In the genomic region with DNA sequence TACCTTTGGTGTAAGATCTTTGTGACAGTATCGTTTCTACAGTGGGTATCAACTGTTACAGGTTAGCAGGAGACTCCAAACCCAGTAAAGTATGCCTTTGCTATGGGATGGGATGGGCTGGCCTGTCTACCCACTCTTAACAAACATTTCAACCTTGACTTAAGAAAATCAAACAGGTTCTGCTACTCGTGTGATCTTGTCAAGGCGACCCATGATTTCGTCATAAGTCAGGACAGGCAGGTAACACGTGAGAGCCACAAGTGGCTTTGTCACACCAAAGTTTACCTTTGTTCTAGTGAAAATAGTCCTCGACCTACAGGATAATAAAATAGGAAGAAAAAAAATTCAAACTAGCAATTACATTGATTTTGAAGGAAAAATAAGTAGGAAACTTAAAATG, we compare ENCODE assay signal across 23 mouse cellular contexts. TPM values are rescaled to one million over a fixed set of nuclear protein-coding genes. Genes with fewer than 3 reads are reported as not detected.
DNase-seq lines count a peak whose midpoint lies in the region; ATAC-seq and TF ChIP-seq lines count a peak whose summit lies in the region.
"Had no signal": no experiment of that assay in that cellular context is flagged by ENCODE, and none has a peak within 500 bp of the region (broad histone marks: within the 10 kb centered on the region; RNA-seq: fewer than 3 reads in every experiment).

No protein-coding gene starts in this region.

- no peak overlapping the region for H3K27ac ChIP-seq in embryonic facial prominence, embryonic 14.5 days (replicated peaks; ENCODE audit: low read depth, low read length)
- H3K27ac ChIP-seq in embryonic facial prominence, embryonic 10.5 days (replicated peaks): no peak overlapping the region
- peak overlapping the region; percentile 65 for H3K27ac ChIP-seq in liver, adult 2 months (replicated peaks; ENCODE audit: insufficient read depth, low read depth, low read length)
- no peak overlapping the region for H3K27ac ChIP-seq in liver, embryonic 11.5 days (ENCODE audit: low read depth, low read length)
- H3K27ac ChIP-seq: forebrain, embryonic 13.5 days; heart, embryonic 13.5 days; hindbrain, embryonic 12.5 days had no signal

- H3K27me3 ChIP-seq in embryonic facial prominence, embryonic 14.5 days (replicated peaks; ENCODE audit: control insufficient read depth, insufficient read depth, low read length): no peaks in the 10 kb centered on the region
- H3K27me3 ChIP-seq in embryonic facial prominence, embryonic 10.5 days (replicated peaks; ENCODE audit: low read depth, poor library complexity, severe bottlenecking): peaks cover 14% of the 10 kb centered on the region; the same call in 1 of the 2 replicates
- no peaks in the 10 kb centered on the region for H3K27me3 ChIP-seq in liver, adult 2 months (ENCODE audit: control insufficient read depth, insufficient read depth, low read length)
- no peaks in the 10 kb centered on the region for H3K27me3 ChIP-seq in liver, embryonic 11.5 days (replicated peaks; ENCODE audit: control insufficient read depth, insufficient read depth, low read length)
- H3K27me3 ChIP-seq in myocyte (ENCODE audit: control insufficient read depth, insufficient read depth, insufficient read length): no peaks in the 10 kb centered on the region
- H3K27me3 ChIP-seq: forebrain, embryonic 13.5 days; heart, embryonic 13.5 days; hindbrain, embryonic 12.5 days; Patski had no signal

- H3ac ChIP-seq in myocyte (ENCODE audit: control insufficient read depth, insufficient read length): no peak overlapping the region

- peak; percentile 16 for DNase-seq in embryonic facial prominence, embryonic 14.5 days (ENCODE audit: low spot score)
- no peak for DNase-seq in embryonic facial prominence, embryonic 10.5 days (ENCODE audit: low spot score)
- peak; percentile 94 for DNase-seq in liver, adult 2 months (ENCODE audit: extremely low read depth, low read depth, low spot score)
- DNase-seq in liver, embryonic 11.5 days (ENCODE audit: low spot score): no peak
- peak; percentile 51 for DNase-seq in lung, postnatal 36 days
- DNase-seq in lung, adult 2 months: no peak
- no peak for DNase-seq in cerebellum, adult 9-10 months
- DNase-seq: adrenal gland, postnatal 14 days; B cell, adult 2 months; cerebellum, adult 11-12 months; cerebellum, adult 9-11 months; cerebellum, postnatal 36 days; forebrain, postnatal 0 days; gastrocnemius, postnatal 14 days; heart, postnatal 4 days had no signal

- H3K9me3 ChIP-seq in embryonic facial prominence, embryonic 14.5 days (ENCODE audit: control insufficient read depth, low read length): no peaks in the 10 kb centered on the region
- no peaks in the 10 kb centered on the region for H3K9me3 ChIP-seq in embryonic facial prominence, embryonic 10.5 days
- no peaks in the 10 kb centered on the region for H3K9me3 ChIP-seq in liver, embryonic 11.5 days (ENCODE audit: control insufficient read depth, low read length)
- H3K9me3 ChIP-seq: forebrain, embryonic 13.5 days; heart, embryonic 13.5 days; hindbrain, embryonic 12.5 days had no signal

- H3K4me3 ChIP-seq in embryonic facial prominence, embryonic 14.5 days (ENCODE audit: low read depth, low read length): no peak overlapping the region
- no peak overlapping the region for H3K4me3 ChIP-seq in embryonic facial prominence, embryonic 10.5 days
- H3K4me3 ChIP-seq in liver, adult 2 months (ENCODE audit: insufficient read depth, low read depth, low read length): peak overlapping the region; percentile 44
- H3K4me3 ChIP-seq in liver, embryonic 11.5 days (ENCODE audit: low read depth, low read length): no peak overlapping the region
- H3K4me3 ChIP-seq in lung, adult 2 months (replicated peaks; ENCODE audit: extremely low read depth, low read depth, low read length): no peak overlapping the region
- H3K4me3 ChIP-seq in myocyte: no peak overlapping the region
- H3K4me3 ChIP-seq: forebrain, embryonic 13.5 days; hindbrain, embryonic 12.5 days had no signal

- ATAC-seq in embryonic facial prominence, embryonic 14.5 days (ENCODE audit: low read depth): no peak
- no peak for ATAC-seq in liver, embryonic 11.5 days (replicated peaks; ENCODE audit: low FRiP score)
- ATAC-seq: activated CD4-positive, CD25-positive, alpha-beta regulatory T cell, adult 4 months; forebrain, embryonic 13.5 days; forebrain, postnatal 0 days; hindbrain, embryonic 16.5 days; Patski had no signal

- TF ChIP-seq POLR2A in liver, adult 2 months (IDR thresholded peaks at IDR 0.05; ENCODE audit: extremely low read depth, insufficient read depth, low read length): no peak
- TF ChIP-seq POLR2A in lung, adult 2 months (IDR thresholded peaks at IDR 0.05; ENCODE audit: borderline replicate concordance, extremely low read depth, low read depth, low read length): no peak
- TF ChIP-seq POLR2A in myocyte (IDR thresholded peaks at IDR 0.05; ENCODE audit: insufficient read length, low read depth): no peak

- H3K79me2 ChIP-seq in liver, adult 2 months (ENCODE audit: control insufficient read depth, insufficient read depth, low read length): peaks cover 9% of the 10 kb centered on the region
- peaks cover 44% of the 10 kb centered on the region for H3K79me2 ChIP-seq in myocyte (ENCODE audit: control insufficient read depth, insufficient read depth)

- no peaks in the 10 kb centered on the region for H3K36me3 ChIP-seq in embryonic facial prominence, embryonic 14.5 days (ENCODE audit: control insufficient read depth, insufficient read depth, low read length)
- no peaks in the 10 kb centered on the region for H3K36me3 ChIP-seq in embryonic facial prominence, embryonic 10.5 days (replicated peaks)
- H3K36me3 ChIP-seq in liver, adult 2 months (ENCODE audit: control insufficient read depth, insufficient read depth, low read length): peaks cover 2% of the 10 kb centered on the region; the same call in 1 of the 2 replicates
- H3K36me3 ChIP-seq in liver, embryonic 11.5 days (ENCODE audit: control insufficient read depth, insufficient read depth, low read length): no peaks in the 10 kb centered on the region
- no peaks in the 10 kb centered on the region for H3K36me3 ChIP-seq in myocyte (ENCODE audit: control insufficient read depth, insufficient read depth)
- H3K36me3 ChIP-seq: heart, embryonic 13.5 days; hindbrain, embryonic 12.5 days had no signal

- TF ChIP-seq CTCF in liver, adult 2 months (IDR thresholded peaks at IDR 0.05; ENCODE audit: low read depth, low read length): no peak
- no peak for TF ChIP-seq CTCF in lung, adult 2 months (IDR thresholded peaks at IDR 0.05; ENCODE audit: insufficient read depth, low read length)

- H3K4me1 ChIP-seq in embryonic facial prominence, embryonic 14.5 days (ENCODE audit: control insufficient read depth, insufficient read depth, low read length): no peaks in the 10 kb centered on the region
- peaks cover 9% of the 10 kb centered on the region for H3K4me1 ChIP-seq in embryonic facial prominence, embryonic 10.5 days
- peaks cover 18% of the 10 kb centered on the region; the same call in 1 of the 2 replicates for H3K4me1 ChIP-seq in liver, adult 2 months (ENCODE audit: control insufficient read depth, insufficient read depth, low read length)
- H3K4me1 ChIP-seq in liver, embryonic 11.5 days (replicated peaks; ENCODE audit: control insufficient read depth, insufficient read depth, low read length): 0 out of 2 replicates have a peak, but pooled peaks cover 3% of the 10 kb centered on the region
- H3K4me1 ChIP-seq in lung, adult 2 months (ENCODE audit: control insufficient read depth, insufficient read depth, low read length): peaks cover 4% of the 10 kb centered on the region; the same call in 1 of the 2 replicates
- H3K4me1 ChIP-seq: hindbrain, embryonic 12.5 days had no signal

- no peak overlapping the region for H3K9ac ChIP-seq in embryonic facial prominence, embryonic 14.5 days (ENCODE audit: low read depth, low read length)
- H3K9ac ChIP-seq in liver, adult 2 months (ENCODE audit: low read depth, low read length): peak overlapping the region; percentile 54; the same call in 1 of the 2 replicates
- no peak overlapping the region for H3K9ac ChIP-seq in liver, embryonic 11.5 days (ENCODE audit: low read depth, low read length)
- H3K9ac ChIP-seq: forebrain, embryonic 13.5 days; forebrain, postnatal 0 days; hindbrain, embryonic 12.5 days had no signal

- no peak overlapping the region for H3K4me2 ChIP-seq in embryonic facial prominence, embryonic 14.5 days (ENCODE audit: low read depth, low read length)
- no peak overlapping the region for H3K4me2 ChIP-seq in liver, embryonic 11.5 days
- peak overlapping the region; percentile 30 for H3K4me2 ChIP-seq in myocyte (ENCODE audit: low read depth)
- H3K4me2 ChIP-seq: forebrain, embryonic 13.5 days had no signal

- 84% methylated on average over 6 of the region's 6 CpGs for WGBS in embryonic facial prominence, embryonic 14.5 days
- 89% methylated on average over 6 of the region's 6 CpGs for WGBS in embryonic facial prominence, embryonic 10.5 days
- 26% methylated on average over 6 of the region's 6 CpGs for WGBS in liver, adult 2 months
- WGBS in liver, embryonic 11.5 days: 83% methylated on average over 6 of the region's 6 CpGs
- 69% methylated on average over 6 of the region's 6 CpGs for WGBS in lung, adult 2 months

TF ChIP-seq in myocyte, 11 proteins besides CTCF, POLR2A, EP300 and RAD21 (continues in another document):
- TF ChIP-seq MAX (IDR thresholded peaks at IDR 0.05; ENCODE audit: low read depth) (no peak), REST (IDR thresholded peaks at IDR 0.05; ENCODE audit: insufficient read depth, insufficient read length) (no peak), SRF (IDR thresholded peaks at IDR 0.05; ENCODE audit: control insufficient read depth, insufficient read length, low read depth) (no peak), MYOD1 (IDR thresholded peaks at IDR 0.05; ENCODE audit: control insufficient read depth in 1 of 3, insufficient read length in 2 of 3, low read depth in 2 of 3) (no peak)

RNA-seq across cellular contexts. Expression of gene Me1, which starts 1.8 kb away (rescaled TPM):
- polyA plus RNA-seq in embryonic facial prominence, embryonic 14.5 days (2014; fragmentation: Nextera tagmentation; extraction: Ambion mirVana): 26.1 and 26.3 TPM in 2 replicates
- polyA plus RNA-seq in embryonic facial prominence, embryonic 10.5 days (2016; fragmentation: Nextera tagmentation; extraction: Ambion mirVana): 10.1 and 12.0 TPM in 2 replicates
- 62.8 and 87.4 TPM in 2 replicates for total RNA-seq in liver, adult 2 months (2014; rRNA removed)
- polyA plus RNA-seq in liver, adult 2 months (2012; rRNA removed): 66.3 and 101 TPM in 2 replicates
- polyA plus RNA-seq in liver, embryonic 11.5 days (2014; fragmentation: Nextera tagmentation; extraction: Ambion mirVana): 6.6 and 7.7 TPM in 2 replicates
- polyA plus RNA-seq in lung, adult 2 months (2012; rRNA removed): 33.8 and 62.8 TPM in 2 replicates
- 33.6 TPM for polyA plus RNA-seq in myocyte (2012; fragmentation: generic; extraction: Trizol)
- total RNA-seq: granulocyte monocyte progenitor cell, adult 5-6 weeks had no signal
- polyA plus RNA-seq: activated CD4-positive, CD25-positive, alpha-beta regulatory T cell, adult 4 months had no signal

RNA-seq across cellular contexts. Expression of gene Prss35, which starts 49.5 kb away (rescaled TPM):
- 65.4 and 71.9 TPM in 2 replicates for polyA plus RNA-seq in embryonic facial prominence, embryonic 14.5 days (2014; fragmentation: Nextera tagmentation; extraction: Ambion mirVana)
- 1.7 and 3.0 TPM in 2 replicates for polyA plus RNA-seq in embryonic facial prominence, embryonic 10.5 days (2016; fragmentation: Nextera tagmentation; extraction: Ambion mirVana)
- 0.20 TPM in 1 of 2 replicates, not detected in the other for total RNA-seq in liver, adult 2 months (2014; rRNA removed)
- 0.02 TPM in 1 of 2 replicates, not detected in the other for polyA plus RNA-seq in liver, adult 2 months (2012; rRNA removed)
- polyA plus RNA-seq in liver, embryonic 11.5 days (2014; fragmentation: Nextera tagmentation; extraction: Ambion mirVana): 2.3 and 3.7 TPM in 2 replicates
- 0.44 and 1.0 TPM in 2 replicates for polyA plus RNA-seq in lung, adult 2 months (2012; rRNA removed)
- polyA plus RNA-seq in myocyte (2012; fragmentation: generic; extraction: Trizol): 0.05 TPM
- total RNA-seq: granulocyte monocyte progenitor cell, adult 5-6 weeks had no signal
- polyA plus RNA-seq: activated CD4-positive, CD25-positive, alpha-beta regulatory T cell, adult 4 months had no signal

Comparison
In these comparisons a context has a peak if more than half of its experiments do, and no peak if none do; other contexts are left out.
1. DNase-seq: peak in embryonic facial prominence, embryonic 14.5 days (single experiment), liver, adult 2 months (single experiment) and lung, postnatal 36 days (single experiment); none in embryonic facial prominence, embryonic 10.5 days (single experiment), liver, embryonic 11.5 days (single experiment), lung, adult 2 months (single experiment) and cerebellum, adult 9-10 months (single experiment).
2. RNA of gene Prss35, which starts 49.5 kb away (polyA plus RNA-seq): 65.4 to 71.9 TPM in embryonic facial prominence, embryonic 14.5 days; 2.3 to 3.7 TPM in liver, embryonic 11.5 days, 1.7 to 3.0 TPM in embryonic facial prominence, embryonic 10.5 days, 0.44 to 1.0 TPM in lung, adult 2 months, 0.05 TPM in myocyte (single experiment) and 0.02 TPM in liver, adult 2 months; every median in the first group is over 10 times any median in the second.